Mouse (Mus musculus): Measurements from ENCODE around the gene Mecom. TPM values are rescaled to one million over a fixed set of nuclear protein-coding genes. Genes with fewer than 3 reads are reported as not detected.
"Not testable (repeated sequence)": the region's sequence is repeated elsewhere in the genome, so short reads cannot be mapped to it uniquely, and the experiment has no call there.

Mecom gene
- polyA plus RNA-seq (2014; fragmentation: Nextera tagmentation; extraction: Ambion mirVana), result 50.8 and 89.3 TPM in 2 replicates

DNA sequence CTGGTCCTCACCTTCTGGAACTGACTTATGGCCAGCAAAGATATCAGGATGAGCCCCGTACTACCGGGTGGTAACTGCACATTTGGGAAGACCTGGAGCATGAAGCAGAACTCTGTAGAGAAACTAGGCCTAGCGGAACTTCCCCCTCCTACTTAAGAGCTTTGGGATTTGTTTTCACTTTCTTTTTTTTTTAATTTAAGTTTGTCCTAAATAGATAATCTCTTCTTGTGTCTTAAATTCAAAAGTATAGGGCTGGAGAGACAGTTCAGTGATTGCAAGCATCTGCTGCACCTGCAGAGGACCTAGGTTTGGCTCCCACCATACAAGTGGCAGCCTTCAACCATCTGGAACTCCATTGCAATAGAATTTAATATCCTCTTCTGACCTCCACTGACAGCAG lies at the start of gene Mecom:
Gene Mecom, minus strand, starts transcription at position 101 of the 400 bp plus-strand sequence.
- Histone ChIP-seq H3K27ac (ENCODE audit: low read depth, low read length) (no peak within 1 kb of the TSS), H3K9me3 (ENCODE audit: control insufficient read depth, low read length) (no peaks in the 10 kb centered on the region), H3K9ac (ENCODE audit: low read depth, low read length) (no peak within 1 kb of the TSS), H3K4me1 (ENCODE audit: control insufficient read depth, insufficient read depth, low read length) (peaks cover 6% of the 10 kb centered on the region; the same call in 1 of the 2 replicates), H3K36me3 (ENCODE audit: control insufficient read depth, insufficient read depth, low read length) (no peaks in the 10 kb centered on the region), H3K4me3 (ENCODE audit: low read length) (no peak within 1 kb of the TSS), H3K4me2 (replicated peaks; ENCODE audit: low read depth, low read length) (no peak within 1 kb of the TSS; the same call in 1 of the 2 replicates), H3K27me3 (ENCODE audit: control insufficient read depth, insufficient read depth, low read length) (no peaks in the 10 kb centered on the region)
- no peak for ATAC-seq (ENCODE audit: low FRiP score, low TSS enrichment)
- 60% methylated on average over 3 of the region's 3 CpGs for WGBS

- Histone ChIP-seq H3K4me1 (ENCODE audit: control insufficient read depth, insufficient read depth, low read length) (no peaks in the 10 kb centered on the region; the same call in 1 of the 2 replicates), H3K4me3 (ENCODE audit: low read length) (no peak overlapping the region), H3K27ac (ENCODE audit: low read depth, low read length) (no peak overlapping the region), H3K9ac (ENCODE audit: low read depth, low read length) (no peak overlapping the region), H3K9me3 (ENCODE audit: control insufficient read depth, low read length) (no peaks in the 10 kb centered on the region), H3K4me2 (replicated peaks; ENCODE audit: low read depth, low read length) (no peak overlapping the region), H3K36me3 (ENCODE audit: control insufficient read depth, insufficient read depth, low read length) (no peaks in the 10 kb centered on the region), H3K27me3 (ENCODE audit: control insufficient read depth, insufficient read depth, low read length) (no peaks in the 10 kb centered on the region; the same call in 1 of the 2 replicates)
- no peak for ATAC-seq (ENCODE audit: low FRiP score, low TSS enrichment)
- 83% methylated on average over 7 of the region's 7 CpGs for WGBS
Measured at GRCm38 (mm10) chr3:30597271-30597670, 49.5 kb upstream of the Mecom start.

DNA sequence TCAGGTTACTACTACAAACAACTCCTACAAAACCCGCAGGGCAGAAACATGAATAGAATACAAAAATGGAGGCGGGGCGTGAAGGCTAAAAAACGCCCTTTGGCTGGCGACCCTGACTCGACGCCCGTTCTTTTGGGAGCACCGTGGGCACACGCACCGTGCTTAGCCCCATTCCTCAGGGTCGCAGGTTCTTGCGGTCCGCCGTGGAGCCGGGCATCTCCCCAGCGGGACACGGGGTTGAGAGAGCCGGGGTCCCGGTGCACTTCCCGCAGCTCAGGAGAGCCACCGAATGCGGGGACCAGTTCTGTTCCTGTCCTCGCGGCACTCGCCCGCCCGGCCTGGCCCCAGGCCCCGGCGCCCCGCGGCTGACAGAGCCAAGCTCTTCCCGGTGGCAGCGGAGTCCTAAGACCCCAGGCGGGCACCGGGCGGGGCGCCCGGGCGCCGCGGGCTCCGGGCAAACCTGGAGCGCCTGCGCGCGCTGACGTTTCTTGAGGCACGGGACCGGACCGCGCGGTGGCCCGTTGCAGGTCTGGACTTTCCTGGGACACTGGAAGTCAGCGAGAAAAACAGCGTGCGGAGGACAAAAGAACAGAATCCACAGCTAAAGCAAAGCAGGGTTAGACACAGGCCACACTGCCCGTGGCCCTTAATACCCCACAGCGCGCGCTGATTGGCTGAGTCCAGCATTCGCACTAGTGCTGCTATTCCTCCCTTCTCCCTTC lies 47.5 kb upstream of the Mecom start:
- Histone ChIP-seq H3K9ac (ENCODE audit: low read depth, low read length) (peak overlapping the region; percentile 82), H3K4me2 (replicated peaks; ENCODE audit: low read depth, low read length) (peak overlapping the region; percentile 92), H3K4me1 (ENCODE audit: control insufficient read depth, insufficient read depth, low read length) (no peaks in the 10 kb centered on the region; the same call in 1 of the 2 replicates), H3K9me3 (ENCODE audit: control insufficient read depth, low read length) (no peaks in the 10 kb centered on the region), H3K27me3 (ENCODE audit: control insufficient read depth, insufficient read depth, low read length) (no peaks in the 10 kb centered on the region; the same call in 1 of the 2 replicates), H3K36me3 (ENCODE audit: control insufficient read depth, insufficient read depth, low read length) (no peaks in the 10 kb centered on the region), H3K27ac (ENCODE audit: low read depth, low read length) (no peak overlapping the region), H3K4me3 (ENCODE audit: low read length) (peak overlapping the region; percentile 74)
- WGBS, result under 1% methylated on average over 58 of the region's 62 CpGs
- ATAC-seq (ENCODE audit: low FRiP score, low TSS enrichment), result peak; percentile 59

DNA sequence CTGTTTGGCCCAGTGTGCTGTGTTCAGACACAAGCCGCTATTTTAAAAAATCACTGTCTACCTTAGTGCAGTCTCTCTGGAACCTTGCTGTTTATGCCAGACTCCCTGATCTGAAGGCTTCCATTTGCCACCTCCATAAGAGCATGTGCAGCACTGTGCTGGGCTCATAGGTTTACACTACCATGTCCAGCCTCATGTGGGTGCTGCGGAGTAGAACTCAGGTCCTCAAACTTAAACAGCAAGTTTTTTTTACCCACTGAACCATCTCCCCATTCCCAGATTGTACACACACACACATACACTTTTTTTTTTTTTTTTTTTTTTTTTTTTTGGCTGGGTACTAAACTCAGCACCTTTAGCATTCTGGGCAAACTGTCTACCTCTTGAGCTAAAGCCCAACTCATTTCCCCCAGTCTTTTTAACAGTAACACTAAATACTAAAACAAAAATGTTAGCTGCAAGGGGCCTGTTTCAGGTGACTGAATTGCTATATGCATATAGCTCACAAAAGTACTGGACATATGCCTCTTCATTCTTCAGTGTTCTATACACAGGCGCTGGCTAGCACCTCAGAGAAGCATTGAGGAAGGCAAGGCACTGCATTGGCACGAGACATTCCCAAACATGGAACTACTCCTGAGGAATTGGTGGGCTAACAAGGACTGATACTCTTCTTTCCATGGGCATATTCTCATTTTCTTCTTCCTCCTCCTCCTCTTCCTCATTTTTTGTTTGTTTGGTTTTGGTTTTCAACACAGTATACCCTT lies 46.1 kb upstream of the Mecom start:
- no peak overlapping the region for H3K27ac ChIP-seq (ENCODE audit: low read depth, low read length)
- H3K4me2 ChIP-seq (replicated peaks; ENCODE audit: low read depth, low read length), result no peak overlapping the region
- no peaks in the 10 kb centered on the region for H3K9me3 ChIP-seq (ENCODE audit: control insufficient read depth, low read length)
- ATAC-seq (ENCODE audit: low FRiP score, low TSS enrichment), result peak; percentile 16; the same call in 1 of the 2 replicates
- H3K27me3 ChIP-seq (ENCODE audit: control insufficient read depth, insufficient read depth, low read length), result no peaks in the 10 kb centered on the region; the same call in 1 of the 2 replicates
- no peaks in the 10 kb centered on the region for H3K36me3 ChIP-seq (ENCODE audit: control insufficient read depth, insufficient read depth, low read length)
- H3K4me1 ChIP-seq (ENCODE audit: control insufficient read depth, insufficient read depth, low read length), result no peaks in the 10 kb centered on the region; the same call in 1 of the 2 replicates
- WGBS, result 73% methylated on average over 4 of the region's 4 CpGs
- H3K9ac ChIP-seq (ENCODE audit: low read depth, low read length), result no peak overlapping the region
- no peak overlapping the region for H3K4me3 ChIP-seq (ENCODE audit: low read length)

GRCm38 (mm10) chr3:30592418-30592853 lies 44.6 kb upstream of the Mecom start:
- Histone ChIP-seq H3K27ac (ENCODE audit: low read depth, low read length) (no peak overlapping the region), H3K27me3 (ENCODE audit: control insufficient read depth, insufficient read depth, low read length) (no peaks in the 10 kb centered on the region), H3K4me2 (replicated peaks; ENCODE audit: low read depth, low read length) (no peak overlapping the region), H3K9me3 (ENCODE audit: control insufficient read depth, low read length) (no peaks in the 10 kb centered on the region), H3K9ac (ENCODE audit: low read depth, low read length) (no peak overlapping the region), H3K36me3 (ENCODE audit: control insufficient read depth, insufficient read depth, low read length) (no peaks in the 10 kb centered on the region), H3K4me1 (ENCODE audit: control insufficient read depth, insufficient read depth, low read length) (no peaks in the 10 kb centered on the region; the same call in 1 of the 2 replicates), H3K4me3 (ENCODE audit: low read length) (no peak overlapping the region)
- WGBS, result 1% methylated on average over 2 of the region's 2 CpGs
- ATAC-seq (ENCODE audit: low FRiP score, low TSS enrichment), result peak; percentile 48

- 90% methylated on average over 6 of the region's 6 CpGs for WGBS
Measured at GRCm38 (mm10) chr3:30588865-30589264, 41.1 kb upstream of the Mecom start.

DNA sequence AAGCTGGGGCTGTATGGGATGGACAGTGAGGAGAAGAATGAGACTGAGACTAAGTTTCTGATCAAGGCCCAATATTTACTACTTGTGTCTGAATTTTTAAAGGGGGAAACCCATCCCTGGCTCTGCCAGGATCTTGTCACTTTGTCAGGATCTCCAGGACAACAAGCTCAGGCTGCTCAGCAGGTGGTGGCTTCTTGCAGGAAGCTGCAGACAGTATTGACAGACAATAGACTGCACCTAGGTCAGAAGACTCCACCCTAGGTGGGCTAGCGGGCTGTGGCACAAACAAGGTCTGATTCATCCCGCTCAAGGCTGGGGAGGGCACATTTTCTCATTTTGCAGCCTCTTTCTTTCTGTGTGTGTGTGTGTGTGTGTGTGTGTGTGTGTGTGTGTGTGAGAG lies 25.7 kb upstream of the Mecom start:
- no peak for ATAC-seq (ENCODE audit: low FRiP score, low TSS enrichment)
- WGBS, result 11% methylated on average over 2 of the region's 2 CpGs

More at GRCm38 (mm10) chr3:30588865-30589264, 41.1 kb upstream of the Mecom start:
- Histone ChIP-seq H3K36me3 (ENCODE audit: control insufficient read depth, insufficient read depth, low read length) (no peaks in the 10 kb centered on the region), H3K9ac (ENCODE audit: low read depth, low read length) (no peak overlapping the region), H3K27ac (ENCODE audit: low read depth, low read length) (no peak overlapping the region), H3K4me2 (replicated peaks; ENCODE audit: low read depth, low read length) (no peak overlapping the region), H3K4me3 (ENCODE audit: low read length) (no peak overlapping the region), H3K4me1 (ENCODE audit: control insufficient read depth, insufficient read depth, low read length) (no peaks in the 10 kb centered on the region), H3K9me3 (ENCODE audit: control insufficient read depth, low read length) (no peaks in the 10 kb centered on the region), H3K27me3 (ENCODE audit: control insufficient read depth, insufficient read depth, low read length) (no peaks in the 10 kb centered on the region)
- ATAC-seq (ENCODE audit: low FRiP score, low TSS enrichment), result no peak

GRCm38 (mm10) chr3:30566333-30566732 lies 18.5 kb upstream of the Mecom start:
- H3K4me3 ChIP-seq (ENCODE audit: low read length); H3K4me2 ChIP-seq (replicated peaks; ENCODE audit: low read depth, low read length); H3K9me3 ChIP-seq (ENCODE audit: control insufficient read depth, low read length); ATAC-seq (ENCODE audit: low FRiP score, low TSS enrichment); H3K4me1 ChIP-seq (ENCODE audit: control insufficient read depth, insufficient read depth, low read length); H3K27me3 ChIP-seq (ENCODE audit: control insufficient read depth, insufficient read depth, low read length); H3K27ac ChIP-seq (ENCODE audit: low read depth, low read length); H3K36me3 ChIP-seq (ENCODE audit: control insufficient read depth, insufficient read depth, low read length); H3K9ac ChIP-seq (ENCODE audit: low read depth, low read length): not testable (repeated sequence)
- 40% methylated on average over 1 of the region's 2 CpGs for WGBS

More for the DNA sequence above, 25.7 kb upstream of the Mecom start:
- no peaks in the 10 kb centered on the region for H3K4me1 ChIP-seq (ENCODE audit: control insufficient read depth, insufficient read depth, low read length)
- no peak overlapping the region for H3K4me3 ChIP-seq (ENCODE audit: low read length)
- no peak overlapping the region for H3K27ac ChIP-seq (ENCODE audit: low read depth, low read length)
- no peaks in the 10 kb centered on the region for H3K9me3 ChIP-seq (ENCODE audit: control insufficient read depth, low read length)
- no peaks in the 10 kb centered on the region for H3K36me3 ChIP-seq (ENCODE audit: control insufficient read depth, insufficient read depth, low read length)
- H3K27me3 ChIP-seq (ENCODE audit: control insufficient read depth, insufficient read depth, low read length), result no peaks in the 10 kb centered on the region
- H3K4me2 ChIP-seq (replicated peaks; ENCODE audit: low read depth, low read length), result no peak overlapping the region
- H3K9ac ChIP-seq (ENCODE audit: low read depth, low read length), result no peak overlapping the region

Data from kidney, embryonic 14.5 days (tissue).